Mouse (Mus musculus) hindbrain, embryonic 13.5 days (tissue): ENCODE measurements around the gene Tmem170b. TPM values are rescaled to one million over a fixed set of nuclear protein-coding genes. Genes with fewer than 3 reads are reported as not detected.

Experiments
- ATAC-seq: fragments of 200-750 bp; cut with Nextera tagmentation; 2 replicates; pipeline ENCODE4 v1.8.0; 2017; ENCODE audit warnings: moderate TSS enrichment; ENCODE audit not compliant: low FRiP score
- H3K27ac ChIP-seq: fragments of 300-500 bp; sonication (generic); 2 replicates; pipeline ENCODE4 v1.5.1; 2015; ENCODE audit warnings: inconsistent platforms, mild to moderate bottlenecking, moderate library complexity
- H3K27me3 ChIP-seq: fragments of 300-500 bp; sonication (generic); 2 replicates; pipeline ENCODE4 v1.6.1; 2015; ENCODE audit warnings: mild to moderate bottlenecking, inconsistent platforms
- H3K36me3 ChIP-seq: fragments of 300-500 bp; sonication (generic); 2 replicates; pipeline ENCODE4 v1.6.1; 2015; ENCODE audit warnings: mild to moderate bottlenecking, inconsistent platforms
- H3K4me1 ChIP-seq: fragments of 300-500 bp; sonication (generic); replicated peaks from 2 replicates; pipeline ENCODE4 v1.6.1; 2015; ENCODE audit warnings: inconsistent platforms
- H3K4me2 ChIP-seq: fragments of 300-500 bp; sonication (generic); 2 replicates; pipeline ENCODE4 v1.6.1; 2015; ENCODE audit warnings: inconsistent platforms, mild to moderate bottlenecking, moderate library complexity
- H3K4me3 ChIP-seq: fragments of 300-500 bp; sonication (generic); 2 replicates; pipeline ENCODE4 v1.5.1; 2015; ENCODE audit warnings: mild to moderate bottlenecking, inconsistent platforms
- H3K9ac ChIP-seq: fragments of 300-500 bp; sonication (generic); 2 replicates; pipeline ENCODE4 v1.6.1; 2015; ENCODE audit warnings: mild to moderate bottlenecking, inconsistent platforms
- H3K9me3 ChIP-seq: fragments of 300-500 bp; sonication (generic); 2 replicates; pipeline ENCODE4 v1.6.1; 2016; ENCODE audit warnings: inconsistent platforms
- WGBS: fragments of 180-500 bp; shearing (Covaris S2); methylation state at CpG from one replicate; pipeline ENCODE4 v1.1.7; 2015; 5-methylcytosine and 5-hydroxymethylcytosine counted together
- polyA plus RNA-seq: library from polyadenylated mRNA; unstranded; fragments of >200 nt; fragmentation: Nextera tagmentation; extraction: Ambion mirVana; gene quantifications from 2 replicates; pipeline ENCODE4 v1.2.1, GENCODE M21; 2015

Gene Tmem170b
- 37.8 and 37.9 TPM in 2 replicates for polyA plus RNA-seq

DNA sequence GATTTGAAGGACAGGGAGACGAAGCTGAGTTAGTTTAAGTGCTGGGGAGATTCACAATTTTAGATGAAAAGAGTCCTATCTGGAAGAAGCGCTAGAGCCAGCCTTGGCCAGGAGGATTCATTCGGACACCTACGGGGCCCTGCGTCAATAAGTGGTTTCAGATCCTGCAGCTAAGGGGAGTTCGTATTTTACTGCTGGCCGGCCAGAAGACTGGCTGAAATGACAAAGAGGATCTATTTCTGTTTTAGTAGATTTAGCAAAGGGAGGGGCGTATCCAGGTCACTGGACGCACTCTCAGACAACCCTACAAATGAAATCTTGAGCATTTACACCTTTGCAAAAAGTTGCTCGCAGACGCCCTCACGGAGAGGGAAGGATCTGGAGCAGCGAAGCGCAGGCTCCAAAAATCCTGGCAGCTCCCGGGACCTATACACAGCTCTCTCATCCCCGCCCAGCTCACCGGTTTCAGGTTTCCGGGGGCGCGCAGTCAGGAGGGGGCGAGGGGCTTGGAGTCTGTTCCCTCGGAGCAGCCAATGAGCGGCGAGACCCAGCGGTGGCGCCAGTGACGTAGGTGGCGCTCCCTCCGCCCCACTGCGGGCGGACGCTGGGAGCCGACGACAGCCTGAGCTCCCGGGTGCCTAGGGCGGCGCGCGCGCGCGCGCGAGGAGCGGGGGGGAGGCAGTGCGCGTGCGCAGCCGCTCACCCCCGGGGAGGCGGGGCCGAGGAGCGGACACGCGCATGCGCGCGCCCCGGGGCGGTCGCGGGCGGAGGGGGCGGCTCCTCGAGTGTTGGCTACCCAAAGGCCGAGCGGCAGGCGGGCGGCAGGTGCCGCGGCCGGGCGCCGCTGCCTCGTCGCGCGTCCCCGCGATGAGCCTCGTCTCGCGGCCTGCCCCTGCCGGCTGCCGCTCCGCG lies at the start of gene Tmem170b:
Tmem170b (plus strand) TSS at position 809 of the 912 bp plus-strand sequence.
- ATAC-seq = peak; percentile 96
- H3K9ac ChIP-seq = peak within 1 kb of the TSS; percentile 98

DNA sequence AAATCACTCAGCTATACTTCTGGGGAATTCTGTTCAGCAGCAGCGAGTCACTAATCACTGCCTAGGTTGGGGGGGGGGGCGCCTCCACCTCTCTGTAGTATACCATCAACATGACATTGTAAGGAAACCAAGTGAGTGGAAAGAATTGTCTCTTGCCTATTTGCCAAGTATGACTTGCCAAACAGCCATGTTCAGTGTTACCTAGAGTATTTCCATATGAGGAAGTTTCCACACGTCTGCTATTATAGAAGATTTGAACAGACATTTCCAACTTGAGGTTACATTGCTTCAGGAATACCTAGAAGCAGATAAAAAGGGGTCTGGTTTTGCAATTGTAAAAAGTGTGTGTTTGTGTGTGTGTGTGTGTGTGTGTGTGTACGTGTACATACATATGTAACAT lies 44.7 kb upstream of the Tmem170b start:
- no peak for ATAC-seq
- H3K36me3 ChIP-seq = no peaks in the 10 kb centered on the region
- 89% methylated on average over 4 of the region's 4 CpGs for WGBS
- no peak overlapping the region for H3K4me2 ChIP-seq
- H3K27me3 ChIP-seq = no peaks in the 10 kb centered on the region
- no peaks in the 10 kb centered on the region for H3K9me3 ChIP-seq
- no peaks in the 10 kb centered on the region for H3K4me1 ChIP-seq
- no peak overlapping the region for H3K4me3 ChIP-seq
- H3K27ac ChIP-seq = no peak overlapping the region
- no peak overlapping the region for H3K9ac ChIP-seq

More for the DNA sequence above, at the start of gene Tmem170b:
- H3K9me3 ChIP-seq = no peaks in the 10 kb centered on the region
- peak within 1 kb of the TSS; percentile 79 for H3K4me2 ChIP-seq
- peaks cover 28% of the 10 kb centered on the region for H3K4me1 ChIP-seq
- peak within 1 kb of the TSS; percentile 95 for H3K4me3 ChIP-seq
- peak within 1 kb of the TSS; percentile 94 for H3K27ac ChIP-seq
- H3K27me3 ChIP-seq = no peaks in the 10 kb centered on the region
- H3K36me3 ChIP-seq = no peaks in the 10 kb centered on the region
- WGBS = under 1% methylated on average over 55 of the region's 87 CpGs

DNA sequence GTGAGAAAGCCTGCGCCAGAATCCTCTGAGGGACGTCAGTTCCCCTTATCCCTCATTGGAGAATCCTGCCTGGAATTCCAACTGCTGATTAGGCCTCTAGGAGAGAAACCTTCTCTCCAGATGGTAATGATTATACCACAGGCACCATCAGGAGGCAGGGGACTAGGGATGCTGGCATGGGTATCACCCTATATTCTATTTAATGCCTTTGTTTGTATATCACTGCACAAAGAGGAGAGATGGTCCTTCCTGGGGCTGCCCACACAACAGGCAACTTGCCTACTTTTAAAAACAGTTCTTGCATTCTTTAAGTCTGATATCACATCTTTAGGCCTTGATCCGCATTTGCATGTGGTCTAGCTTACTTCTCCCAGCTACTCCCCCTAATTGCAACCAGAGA lies 37.3 kb upstream of the Tmem170b start:
- Histone ChIP-seq H3K27me3 (no peaks in the 10 kb centered on the region), H3K4me1 (peaks cover 9% of the 10 kb centered on the region), H3K36me3 (no peaks in the 10 kb centered on the region), H3K27ac (no peak overlapping the region), H3K4me2 (no peak overlapping the region), H3K4me3 (no peak overlapping the region), H3K9ac (no peak overlapping the region), H3K9me3 (no peaks in the 10 kb centered on the region)
- WGBS = 85% methylated on average over 3 of the region's 3 CpGs
- no peak for ATAC-seq

DNA sequence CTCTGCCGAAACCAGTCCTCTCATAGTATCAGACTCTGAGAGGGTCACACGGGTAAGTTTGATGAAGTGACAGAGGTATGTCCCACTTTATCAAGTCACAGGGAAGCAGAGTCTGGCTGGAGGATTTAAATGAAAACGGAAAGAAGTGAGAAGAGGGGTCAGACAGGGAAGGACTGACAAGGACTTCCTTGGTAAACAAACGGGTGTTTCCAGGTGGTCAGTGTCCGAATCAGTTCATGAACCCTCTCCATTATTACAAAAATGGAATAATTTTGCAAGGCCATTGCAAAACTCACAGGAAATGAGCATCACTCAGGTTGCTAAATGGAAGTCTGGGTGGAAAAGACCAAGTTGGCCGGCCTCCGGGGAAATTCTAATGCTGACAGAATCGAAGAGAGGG lies 36.8 kb upstream of the Tmem170b start:
- no peaks in the 10 kb centered on the region for H3K36me3 ChIP-seq
- no peaks in the 10 kb centered on the region for H3K9me3 ChIP-seq
- no peak for ATAC-seq
- WGBS = 88% methylated on average over 8 of the region's 8 CpGs
- H3K27me3 ChIP-seq = no peaks in the 10 kb centered on the region
- H3K4me2 ChIP-seq = no peak overlapping the region
- no peak overlapping the region for H3K4me3 ChIP-seq
- peaks cover 9% of the 10 kb centered on the region for H3K4me1 ChIP-seq
- H3K9ac ChIP-seq = no peak overlapping the region
- no peak overlapping the region for H3K27ac ChIP-seq

DNA sequence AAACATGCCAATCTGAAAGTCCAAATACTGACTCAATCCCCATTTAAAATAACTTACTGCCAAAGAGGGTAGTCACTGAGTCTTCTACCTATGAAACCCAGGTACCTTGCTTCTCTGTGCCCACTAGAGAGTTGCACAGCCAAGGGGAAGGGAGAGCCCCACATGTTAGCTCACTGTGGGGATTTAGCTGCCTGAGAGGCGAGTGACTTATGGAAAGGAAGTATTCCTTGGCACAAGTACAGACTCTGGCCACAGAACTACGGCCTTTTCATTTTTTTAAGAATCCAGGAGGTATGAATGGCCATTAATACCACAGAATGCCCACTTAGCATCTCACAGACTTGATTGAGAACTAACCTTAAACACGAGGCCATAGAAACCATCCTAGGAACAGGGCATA lies 35.9 kb upstream of the Tmem170b start:
- H3K4me2 ChIP-seq = no peak overlapping the region
- 90% methylated on average over 3 of the region's 3 CpGs for WGBS
- no peak overlapping the region for H3K9ac ChIP-seq
- ATAC-seq = no peak
- H3K27ac ChIP-seq = no peak overlapping the region
- peaks cover 9% of the 10 kb centered on the region for H3K4me1 ChIP-seq
- H3K4me3 ChIP-seq = no peak overlapping the region
- no peaks in the 10 kb centered on the region for H3K9me3 ChIP-seq
- no peaks in the 10 kb centered on the region for H3K36me3 ChIP-seq
- H3K27me3 ChIP-seq = no peaks in the 10 kb centered on the region

DNA sequence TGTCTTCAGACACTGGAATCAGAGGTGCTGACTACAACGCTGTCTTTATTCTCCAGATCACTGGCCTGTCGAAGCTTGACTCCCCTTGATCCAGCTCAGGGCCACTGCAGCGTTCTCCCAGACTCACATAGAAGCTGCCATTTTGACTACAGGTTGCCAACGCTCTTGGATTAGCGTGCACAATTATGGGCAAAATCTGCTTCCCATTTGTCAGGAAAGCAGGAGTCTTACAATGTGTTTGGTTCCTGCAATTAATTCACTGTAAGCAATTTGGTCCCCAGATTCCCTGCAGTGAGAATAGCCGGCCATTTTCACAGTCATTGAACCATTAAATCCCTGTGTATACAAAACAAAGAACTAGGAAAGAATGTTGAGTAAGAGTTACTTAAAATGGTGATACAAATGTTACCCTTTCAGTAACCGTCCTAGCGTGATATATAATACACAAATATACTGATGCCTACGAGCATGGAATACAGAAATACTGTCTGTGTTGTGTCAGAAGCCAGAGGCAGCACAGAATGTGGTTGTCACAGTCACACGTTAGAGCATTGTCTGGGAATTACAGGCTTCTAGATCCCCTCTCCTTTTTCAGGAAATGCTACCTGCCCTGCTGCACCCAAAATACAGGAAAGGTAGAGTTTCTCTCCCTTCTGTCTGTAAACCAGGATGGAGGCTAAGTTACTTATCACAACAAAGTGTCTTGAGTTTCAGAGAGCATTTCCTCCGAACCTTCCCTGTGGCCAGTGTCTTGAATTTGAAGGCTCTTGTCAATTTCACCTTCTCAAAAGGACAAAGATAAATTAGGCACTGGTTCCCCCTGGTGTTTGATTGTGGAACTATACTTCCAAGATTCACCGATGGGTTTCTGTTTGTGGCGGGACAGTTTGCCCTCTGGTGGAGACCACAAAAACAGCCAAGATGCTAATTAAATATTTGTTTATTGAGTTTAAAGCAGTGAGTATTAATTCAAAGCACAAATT lies 34.0 kb upstream of the Tmem170b start:
- ATAC-seq = peak; percentile 59; the same call in 1 of the 2 replicates
- Histone ChIP-seq H3K36me3 (no peaks in the 10 kb centered on the region), H3K9me3 (peaks cover 5% of the 10 kb centered on the region; the same call in 1 of the 2 replicates), H3K4me2 (peak overlapping the region; percentile 42), H3K4me3 (peak overlapping the region; percentile 7; the same call in 1 of the 2 replicates), H3K27me3 (no peaks in the 10 kb centered on the region), H3K4me1 (peaks cover 9% of the 10 kb centered on the region), H3K27ac (peak overlapping the region; percentile 30; the same call in 1 of the 2 replicates), H3K9ac (peak overlapping the region; percentile 35; the same call in 1 of the 2 replicates)
- 21% methylated on average over 13 of the region's 13 CpGs for WGBS

DNA sequence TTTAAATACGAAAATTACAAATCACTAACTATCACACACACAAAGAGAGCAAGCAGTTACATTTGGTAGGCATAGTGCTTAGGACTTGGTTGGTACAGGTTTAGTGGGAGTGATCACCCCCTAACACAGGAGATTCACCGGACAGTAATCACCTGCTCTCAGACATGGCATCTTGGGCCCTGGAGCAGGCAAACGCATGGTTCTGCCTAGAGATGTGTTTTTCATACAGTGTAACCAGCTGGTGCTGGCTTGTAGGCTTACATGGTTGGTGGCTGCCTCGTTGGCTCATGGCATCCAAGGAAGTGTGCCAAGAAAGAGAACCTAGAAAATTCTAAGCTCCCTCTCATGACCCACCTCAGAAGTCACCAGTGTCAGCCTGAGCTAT lies 33.4 kb upstream of the Tmem170b start:
- Histone ChIP-seq H3K9me3 (peaks cover 11% of the 10 kb centered on the region; the same call in 1 of the 2 replicates), H3K4me3 (no peak overlapping the region), H3K36me3 (no peaks in the 10 kb centered on the region), H3K27ac (no peak overlapping the region), H3K9ac (no peak overlapping the region), H3K27me3 (no peaks in the 10 kb centered on the region), H3K4me2 (no peak overlapping the region), H3K4me1 (peaks cover 9% of the 10 kb centered on the region)
- 49% methylated on average over 4 of the region's 4 CpGs for WGBS
- ATAC-seq = no peak; the same call in 1 of the 2 replicates

DNA sequence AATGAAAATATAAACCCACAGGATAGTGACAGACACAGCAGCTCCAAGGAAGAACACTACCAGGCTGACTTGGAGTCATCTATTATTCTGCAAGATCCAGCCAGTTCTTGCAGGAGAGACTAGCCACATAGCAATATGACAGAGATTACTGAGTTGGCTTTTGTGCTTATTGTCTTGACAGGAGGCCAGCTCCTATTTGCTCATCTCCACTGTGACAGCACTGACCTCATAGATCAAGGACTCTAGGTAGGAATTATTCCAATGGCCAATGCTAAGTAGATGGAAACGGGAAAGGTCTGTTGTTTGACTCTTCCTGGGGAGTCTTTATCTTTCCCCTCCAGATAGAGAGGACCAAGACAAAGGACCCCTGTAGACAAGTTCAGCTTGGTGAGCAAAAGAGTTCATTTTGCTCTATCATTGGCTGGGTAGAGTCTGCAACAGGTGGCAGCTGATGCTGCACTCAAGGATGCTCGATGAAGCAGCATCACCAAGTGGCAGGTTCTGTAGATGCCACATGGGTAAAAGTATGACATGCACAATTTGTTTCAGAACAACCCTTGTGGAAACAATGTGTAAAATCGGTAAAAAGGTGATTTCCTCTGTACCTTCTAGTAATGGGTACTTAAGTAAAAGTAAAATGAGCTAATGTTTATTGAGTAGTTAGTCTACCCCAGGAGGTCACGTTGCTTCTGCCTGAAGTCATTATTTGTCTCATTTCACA lies 32.4 kb upstream of the Tmem170b start:
- no peak for ATAC-seq
- Histone ChIP-seq H3K27ac (no peak overlapping the region), H3K4me3 (no peak overlapping the region), H3K9me3 (peaks cover 12% of the 10 kb centered on the region; the same call in 1 of the 2 replicates), H3K36me3 (no peaks in the 10 kb centered on the region), H3K4me1 (peaks cover 9% of the 10 kb centered on the region), H3K4me2 (no peak overlapping the region), H3K27me3 (no peaks in the 10 kb centered on the region), H3K9ac (no peak overlapping the region)
- 46% methylated on average over 4 of the region's 4 CpGs for WGBS

DNA sequence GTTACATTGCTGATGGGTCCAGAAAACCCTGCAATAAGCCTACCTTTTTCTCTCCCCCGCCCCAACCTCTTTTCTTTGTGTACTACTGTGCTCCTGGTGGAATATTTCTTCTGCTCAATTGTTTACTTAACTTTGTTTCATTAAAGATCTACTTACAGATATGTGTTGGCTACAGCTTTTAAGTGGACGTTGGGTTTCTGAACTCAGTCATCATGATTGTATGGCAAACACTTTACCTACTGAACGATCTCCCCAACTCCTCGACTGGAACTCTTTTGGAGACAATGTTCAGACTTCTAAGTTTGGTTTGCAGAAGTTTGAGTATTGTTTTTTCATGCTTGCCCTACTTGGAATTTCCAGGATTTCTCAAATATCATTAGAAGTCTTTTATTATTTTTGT lies 24.6 kb upstream of the Tmem170b start:
- H3K9ac ChIP-seq = no peak overlapping the region
- H3K4me1 ChIP-seq = no peaks in the 10 kb centered on the region
- no peak overlapping the region for H3K4me3 ChIP-seq
- no peak for ATAC-seq
- no peaks in the 10 kb centered on the region for H3K27me3 ChIP-seq
- H3K9me3 ChIP-seq = peaks cover 12% of the 10 kb centered on the region; the same call in 1 of the 2 replicates
- H3K27ac ChIP-seq = no peak overlapping the region
- 88% methylated on average over 4 of the region's 4 CpGs for WGBS
- H3K4me2 ChIP-seq = no peak overlapping the region
- H3K36me3 ChIP-seq = no peaks in the 10 kb centered on the region

DNA sequence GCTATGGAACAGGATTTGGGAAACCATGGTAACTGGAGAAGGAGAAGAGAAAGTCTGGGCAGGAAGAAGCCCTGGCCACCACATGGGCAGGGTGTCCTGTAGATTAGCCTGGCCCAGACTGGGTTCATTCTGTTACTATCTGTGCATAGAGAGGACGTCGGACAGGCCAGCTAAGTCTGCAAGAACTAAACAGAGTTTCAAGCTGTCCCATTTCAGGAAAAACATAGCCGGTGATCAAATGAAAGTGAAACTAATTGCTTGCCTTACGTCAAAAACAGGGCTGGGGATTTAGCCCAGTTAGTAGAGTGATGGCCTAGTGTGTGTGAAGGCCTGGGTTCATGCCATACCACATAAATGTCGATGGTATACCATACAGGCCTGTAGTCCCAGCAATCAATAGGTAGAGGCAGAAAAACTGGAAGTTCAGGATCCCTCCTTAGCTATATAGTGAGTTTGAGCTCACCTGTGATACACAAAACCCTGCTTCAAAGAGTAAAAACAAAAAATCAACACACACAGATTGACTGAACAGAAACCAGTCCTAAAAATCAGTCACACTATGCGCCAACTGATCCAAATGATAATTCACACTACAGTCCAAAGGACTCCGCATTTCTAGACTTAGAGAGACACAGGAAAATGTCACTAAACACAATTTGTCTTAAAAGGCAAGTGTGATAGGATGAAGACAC lies 21.9 kb upstream of the Tmem170b start:
- 88% methylated on average over 7 of the region's 7 CpGs for WGBS
- H3K4me2 ChIP-seq = no peak overlapping the region
- ATAC-seq = no peak

DNA sequence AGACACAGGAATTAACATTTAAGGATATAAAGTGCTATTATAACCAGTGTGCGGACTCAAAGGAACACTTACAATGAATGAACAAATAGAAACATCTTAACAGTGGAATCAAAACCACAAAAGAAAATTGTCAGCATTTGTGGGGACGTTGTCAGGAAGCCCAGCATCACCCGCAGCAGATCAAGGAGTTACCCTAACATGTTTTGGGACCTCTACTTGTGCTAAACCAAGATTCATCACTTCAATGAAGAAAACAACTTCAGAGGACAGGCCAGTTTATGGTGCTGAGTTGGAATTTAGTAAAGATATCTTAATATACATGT lies 21.4 kb upstream of the Tmem170b start:
- H3K4me1 ChIP-seq = no peaks in the 10 kb centered on the region
- H3K4me3 ChIP-seq = no peak overlapping the region
- H3K27ac ChIP-seq = no peak overlapping the region
- WGBS = 89% methylated on average over 3 of the region's 3 CpGs
- H3K9me3 ChIP-seq = no peaks in the 10 kb centered on the region
- no peak overlapping the region for H3K9ac ChIP-seq
- no peak overlapping the region for H3K4me2 ChIP-seq
- H3K36me3 ChIP-seq = no peaks in the 10 kb centered on the region
- no peaks in the 10 kb centered on the region for H3K27me3 ChIP-seq
- no peak for ATAC-seq

More for the DNA sequence above, 21.9 kb upstream of the Tmem170b start:
- H3K9me3 ChIP-seq = no peaks in the 10 kb centered on the region
- H3K27me3 ChIP-seq = no peaks in the 10 kb centered on the region
- H3K4me1 ChIP-seq = no peaks in the 10 kb centered on the region
- H3K36me3 ChIP-seq = no peaks in the 10 kb centered on the region
- H3K27ac ChIP-seq = no peak overlapping the region
- no peak overlapping the region for H3K9ac ChIP-seq
- H3K4me3 ChIP-seq = no peak overlapping the region
